Mouse (Mus musculus): ENCODE measurements around the gene Svip. TPM values are rescaled to one million over a fixed set of nuclear protein-coding genes. Genes with fewer than 3 reads are reported as not detected.
A peak's percentile ranks its signal among the peaks of the same experiment; 100 is the strongest.

Gene Svip
- 10.0 and 10.3 TPM in 2 replicates for polyA plus RNA-seq (2015; fragmentation: Nextera tagmentation; extraction: Ambion mirVana)

DNA sequence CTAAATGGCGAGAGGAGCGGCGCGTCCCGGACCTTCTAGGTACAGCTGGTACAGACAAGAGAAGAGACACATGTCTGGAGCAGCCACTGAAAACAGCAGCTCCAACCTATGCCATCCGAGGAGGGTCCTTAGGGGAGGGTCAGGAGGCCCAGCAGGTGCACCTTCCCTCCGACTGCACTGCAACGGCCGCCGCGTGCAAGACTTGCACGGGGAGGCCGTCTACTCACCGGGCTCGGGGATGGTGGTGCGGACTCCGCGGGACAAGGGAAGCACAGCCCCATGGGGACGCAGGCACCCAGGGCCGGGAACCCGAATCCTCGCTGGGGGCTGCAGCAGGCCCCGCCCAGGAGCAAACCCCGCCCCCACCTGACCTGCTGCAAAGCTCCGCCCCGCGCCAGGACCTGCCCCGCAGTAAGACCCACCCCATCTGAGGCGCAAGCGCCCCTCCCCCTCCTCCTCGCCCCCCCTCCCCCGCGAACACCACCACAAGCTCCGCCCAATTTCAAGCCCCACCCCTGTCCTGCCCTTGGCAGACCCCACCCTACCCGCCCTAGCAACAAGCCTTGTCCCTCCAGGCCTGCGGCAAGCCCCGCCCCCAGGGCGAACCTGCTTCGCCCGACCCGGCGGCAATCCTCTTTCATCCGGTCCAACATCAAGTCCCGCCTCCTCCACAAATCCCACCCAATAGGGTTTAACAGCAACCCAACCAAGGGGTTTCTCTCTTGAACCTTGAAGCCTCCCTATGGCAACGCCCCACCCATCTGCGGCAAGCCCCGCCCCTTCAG lies at the start of gene Svip:
Svip (minus strand) TSS at position 508 of the 785 bp plus-strand sequence.
- Histone ChIP-seq H3K27ac (ENCODE audit: low read depth) (peak within 1 kb of the TSS; percentile 74), H3K4me1 (ENCODE audit: insufficient read depth) (peaks cover 11% of the 10 kb centered on the region; the same call in 1 of the 2 replicates), H3K27me3 (ENCODE audit: insufficient read depth, low read length) (no peaks in the 10 kb centered on the region), H3K4me2 (ENCODE audit: low read depth, low read length) (peak within 1 kb of the TSS; percentile 90), H3K36me3 (replicated peaks; ENCODE audit: insufficient read depth, low read length) (peaks cover 6% of the 10 kb centered on the region; the same call in 1 of the 2 replicates), H3K4me3 (ENCODE audit: low read depth, low read length) (peak within 1 kb of the TSS; percentile 86), H3K9ac (replicated peaks) (peak within 1 kb of the TSS; percentile 69), H3K9me3 (ENCODE audit: low read length) (no peaks in the 10 kb centered on the region)
- WGBS (ENCODE audit: insufficient replicate concordance) = under 1% methylated on average over 33 of the region's 47 CpGs
- DNase-seq = peak; percentile 96
- ATAC-seq = peak; percentile 93
- TF ChIP-seq CTCF (IDR thresholded peaks at IDR 0.05; ENCODE audit: low read depth) (no peak), EP300 (IDR thresholded peaks at IDR 0.05; ENCODE audit: low read depth) (0 out of 2 replicates have a peak, but pooled peaks have one; percentile 6)

DNA sequence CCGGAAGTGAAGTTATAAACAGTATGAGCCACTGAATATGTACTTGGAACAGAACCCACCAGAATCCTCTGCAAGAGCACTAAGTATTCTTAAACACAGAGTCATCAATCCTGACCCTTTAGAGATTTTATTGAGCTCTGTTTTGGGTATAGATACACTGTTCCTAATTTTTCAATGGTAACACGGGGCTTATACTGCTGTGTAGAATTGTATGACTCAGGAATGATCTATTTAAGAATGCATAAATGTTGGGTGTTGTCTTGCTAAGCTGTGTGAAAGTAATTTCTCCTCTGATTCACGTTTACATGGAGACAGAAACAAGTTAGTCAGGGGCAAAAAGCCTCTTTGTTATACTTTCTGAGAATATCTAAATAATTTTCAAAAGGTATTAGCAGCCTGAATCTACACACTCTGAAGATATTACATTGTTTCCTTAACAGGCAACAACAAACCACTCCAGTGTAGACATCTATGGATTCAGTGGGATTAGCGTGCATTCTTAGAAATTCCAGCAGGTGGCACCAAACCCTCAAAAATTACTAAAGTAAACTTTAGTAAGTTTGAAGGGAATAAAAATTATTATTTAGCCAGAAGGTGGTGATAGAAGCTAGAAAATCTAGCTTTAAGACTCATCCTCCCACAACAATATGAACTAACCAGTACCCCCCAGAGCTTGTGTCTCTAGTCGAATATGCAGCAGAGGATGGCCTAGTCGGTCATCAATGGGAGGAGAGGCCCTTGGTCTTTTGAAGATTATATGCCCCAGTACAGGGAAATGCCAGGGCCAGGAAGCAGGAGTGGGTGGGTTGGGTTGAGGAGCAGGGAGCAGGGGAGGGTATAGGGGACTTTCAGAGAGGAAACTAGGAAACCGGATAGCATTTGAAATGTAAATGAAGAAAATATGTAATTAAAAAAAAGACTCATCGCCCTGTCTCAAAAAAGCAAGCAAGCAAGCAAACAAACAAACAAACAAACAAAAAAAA lies 32.1 kb upstream of the Svip start:
- TF ChIP-seq EP300 (IDR thresholded peaks at IDR 0.05; ENCODE audit: low read depth) (no peak), CTCF (IDR thresholded peaks at IDR 0.05; ENCODE audit: low read depth) (peak; percentile 57)
- Histone ChIP-seq H3K9me3 (ENCODE audit: low read length) (no peaks in the 10 kb centered on the region), H3K9ac (replicated peaks) (no peak overlapping the region), H3K27ac (ENCODE audit: low read depth) (no peak overlapping the region), H3K4me3 (ENCODE audit: low read depth, low read length) (no peak overlapping the region), H3K27me3 (ENCODE audit: insufficient read depth, low read length) (no peaks in the 10 kb centered on the region), H3K36me3 (replicated peaks; ENCODE audit: insufficient read depth, low read length) (no peaks in the 10 kb centered on the region), H3K4me1 (ENCODE audit: insufficient read depth) (no peaks in the 10 kb centered on the region), H3K4me2 (ENCODE audit: low read depth, low read length) (no peak overlapping the region)
- 44% methylated on average over 8 of the region's 8 CpGs for WGBS (ENCODE audit: insufficient replicate concordance)
- DNase-seq = no peak
- no peak for ATAC-seq

DNA sequence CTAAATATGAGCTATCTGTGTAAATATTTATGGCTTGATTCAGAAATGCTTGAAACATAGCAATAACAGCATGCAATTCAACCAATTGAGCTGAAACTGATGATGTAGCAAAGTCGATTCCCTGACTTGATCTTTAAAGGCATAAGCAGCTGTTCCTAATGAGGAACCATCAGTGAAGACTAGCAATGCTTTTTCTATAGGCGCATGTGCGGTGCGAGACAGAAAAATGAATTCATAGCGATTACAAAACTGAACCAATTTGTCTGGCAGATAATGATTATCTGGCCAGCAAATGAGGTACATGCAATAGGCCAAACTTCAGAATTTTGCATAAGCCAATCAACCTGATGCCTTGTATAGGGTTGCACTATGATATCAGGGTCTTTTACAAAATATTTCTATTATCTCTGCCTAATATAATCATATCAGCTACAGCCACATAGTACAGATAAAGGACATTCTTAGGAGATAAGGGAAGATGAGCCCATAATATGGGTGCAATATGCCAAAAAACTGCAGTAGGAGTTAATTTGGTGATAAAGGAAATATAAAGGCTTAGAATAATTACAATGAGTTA lies 18.3 kb upstream of the Svip start:
- no peak overlapping the region for H3K4me3 ChIP-seq (ENCODE audit: low read depth, low read length)
- no peaks in the 10 kb centered on the region for H3K4me1 ChIP-seq (ENCODE audit: insufficient read depth)
- H3K9me3 ChIP-seq (ENCODE audit: low read length) = no peaks in the 10 kb centered on the region
- WGBS (ENCODE audit: insufficient replicate concordance) = 79% methylated on average over 5 of the region's 5 CpGs
- H3K27ac ChIP-seq (ENCODE audit: low read depth) = no peak overlapping the region
- no peak overlapping the region for H3K9ac ChIP-seq (replicated peaks)
- ATAC-seq = no peak
- TF ChIP-seq EP300 (IDR thresholded peaks at IDR 0.05; ENCODE audit: low read depth) = no peak
- TF ChIP-seq CTCF (IDR thresholded peaks at IDR 0.05; ENCODE audit: low read depth) = no peak
- H3K36me3 ChIP-seq (replicated peaks; ENCODE audit: insufficient read depth, low read length) = no peaks in the 10 kb centered on the region
- no peak for DNase-seq
- H3K4me2 ChIP-seq (ENCODE audit: low read depth, low read length) = no peak overlapping the region
- no peaks in the 10 kb centered on the region for H3K27me3 ChIP-seq (ENCODE audit: insufficient read depth, low read length)

DNA sequence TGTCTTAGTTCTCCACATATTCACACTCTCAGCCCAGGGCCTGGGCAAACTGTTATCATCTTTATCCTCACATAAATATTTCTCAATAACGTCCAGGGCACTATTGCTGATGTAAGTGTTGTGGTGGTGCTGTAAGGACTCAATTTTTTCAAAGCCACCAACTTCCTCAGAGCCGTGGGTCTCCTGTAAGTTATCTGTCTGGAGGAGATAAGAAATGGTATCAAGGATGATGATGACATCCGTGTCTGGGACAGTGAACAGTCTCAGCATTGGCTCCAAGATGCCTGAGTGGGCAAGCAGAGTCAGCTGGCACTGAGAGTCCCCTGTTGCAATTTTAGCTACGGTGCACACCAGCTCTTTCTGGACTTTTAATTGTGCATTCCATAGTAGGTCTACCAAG lies 16.2 kb upstream of the Svip start:
- H3K9me3 ChIP-seq (ENCODE audit: low read length) = no peaks in the 10 kb centered on the region
- H3K27me3 ChIP-seq (ENCODE audit: insufficient read depth, low read length) = no peaks in the 10 kb centered on the region
- H3K27ac ChIP-seq (ENCODE audit: low read depth) = no peak overlapping the region
- TF ChIP-seq CTCF (IDR thresholded peaks at IDR 0.05; ENCODE audit: low read depth) (no peak), EP300 (IDR thresholded peaks at IDR 0.05; ENCODE audit: low read depth) (no peak)
- H3K4me1 ChIP-seq (ENCODE audit: insufficient read depth) = no peaks in the 10 kb centered on the region
- DNase-seq = no peak
- H3K4me3 ChIP-seq (ENCODE audit: low read depth, low read length) = no peak overlapping the region
- no peak overlapping the region for H3K9ac ChIP-seq (replicated peaks)
- 53% methylated on average over 4 of the region's 4 CpGs for WGBS (ENCODE audit: insufficient replicate concordance)
- no peak overlapping the region for H3K4me2 ChIP-seq (ENCODE audit: low read depth, low read length)
- no peak for ATAC-seq
- H3K36me3 ChIP-seq (replicated peaks; ENCODE audit: insufficient read depth, low read length) = no peaks in the 10 kb centered on the region

DNA sequence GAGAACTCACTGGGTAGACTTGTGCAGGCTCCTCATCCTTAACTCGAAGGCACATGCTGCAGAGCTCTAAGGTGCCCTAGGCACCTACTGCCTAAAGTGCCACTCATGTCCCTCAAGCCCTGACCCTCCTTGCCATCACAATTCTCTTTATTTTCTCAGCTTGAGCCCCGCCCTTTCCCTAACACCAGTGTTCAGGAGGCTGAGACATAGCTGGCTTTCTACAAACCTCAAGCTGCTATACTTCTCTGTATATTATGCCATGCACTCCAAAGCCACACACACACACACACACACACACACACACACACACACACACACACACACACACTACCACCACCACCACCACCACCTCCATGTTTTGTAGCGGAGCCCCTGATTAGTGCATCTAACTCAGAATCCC lies 9.8 kb upstream of the Svip start, which contains the start of gene 1700015G11Rik:
1700015G11Rik (minus strand) TSS at position 101 of the 400 bp plus-strand sequence.
- no peaks in the 10 kb centered on the region for H3K9me3 ChIP-seq (ENCODE audit: low read length)
- no peak within 1 kb of the TSS for H3K27ac ChIP-seq (ENCODE audit: low read depth)
- TF ChIP-seq EP300 (IDR thresholded peaks at IDR 0.05; ENCODE audit: low read depth) (no peak), CTCF (IDR thresholded peaks at IDR 0.05; ENCODE audit: low read depth) (no peak)
- H3K27me3 ChIP-seq (ENCODE audit: insufficient read depth, low read length) = no peaks in the 10 kb centered on the region
- H3K4me3 ChIP-seq (ENCODE audit: low read depth, low read length) = no peak within 1 kb of the TSS
- H3K4me1 ChIP-seq (ENCODE audit: insufficient read depth) = no peaks in the 10 kb centered on the region
- no peak within 1 kb of the TSS for H3K4me2 ChIP-seq (ENCODE audit: low read depth, low read length)
- H3K9ac ChIP-seq (replicated peaks) = no peak within 1 kb of the TSS
- H3K36me3 ChIP-seq (replicated peaks; ENCODE audit: insufficient read depth, low read length) = no peaks in the 10 kb centered on the region
- no peak for DNase-seq
- ATAC-seq = no peak
- 67% methylated on average over 3 of the region's 3 CpGs for WGBS (ENCODE audit: insufficient replicate concordance)

All from liver, postnatal 0 days (tissue).